Mouse (Mus musculus): ENCODE results near the gene Plxnc1.

GRCm38 (mm10) chr10:94827325-94827724 lies 117.3 kb downstream of the Plxnc1 start:
- TF ChIP-seq POLR2A (IDR thresholded peaks at IDR 0.05; ENCODE audit: extremely low read depth, insufficient read depth, low read length) (no peak), CTCF (IDR thresholded peaks at IDR 0.05; ENCODE audit: low read depth, low read length) (no peak)

Data from liver, adult 2 months (tissue).